12 mouse cellular contexts compared by ENCODE assay signal in the genomic region with DNA sequence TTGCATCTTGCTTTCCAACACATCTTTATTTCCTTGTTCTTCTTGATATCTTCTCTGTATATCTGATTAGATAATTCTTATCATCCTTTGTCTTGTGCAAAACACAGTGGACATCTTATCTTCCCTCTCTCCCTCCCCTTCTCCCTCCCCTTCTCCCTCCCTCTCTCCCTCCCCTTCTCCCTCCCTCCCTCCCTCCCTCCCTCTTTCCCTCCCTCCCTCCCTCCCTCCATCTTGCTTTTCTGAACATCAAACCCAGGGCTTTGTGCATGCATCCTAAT.
DNase-seq lines count a peak whose midpoint lies in the region; ATAC-seq and TF ChIP-seq lines count a peak whose summit lies in the region.
"Had no signal": no experiment of that assay in that cellular context is flagged by ENCODE, and none has a peak within 500 bp of the region (broad histone marks: within the 10 kb centered on the region; RNA-seq: fewer than 3 reads in every experiment).

No protein-coding gene starts in this region.

- H3K4me3 ChIP-seq in heart, postnatal 0 days (ENCODE audit: low read depth, low read length): no peak overlapping the region
- H3K4me3 ChIP-seq in embryonic facial prominence, embryonic 11.5 days (ENCODE audit: low read depth, low read length): no peak overlapping the region
- no peak overlapping the region for H3K4me3 ChIP-seq in hindbrain, embryonic 10.5 days
- no peak overlapping the region for H3K4me3 ChIP-seq in midbrain, embryonic 11.5 days (ENCODE audit: low read depth, low read length)

- peaks cover 35% of the 10 kb centered on the region for H3K4me1 ChIP-seq in heart, postnatal 0 days (ENCODE audit: control insufficient read depth, insufficient read depth)
- H3K4me1 ChIP-seq in embryonic facial prominence, embryonic 11.5 days (ENCODE audit: control insufficient read depth, insufficient read depth, low read length): peaks cover 4% of the 10 kb centered on the region; the same call in 1 of the 2 replicates
- H3K4me1 ChIP-seq in hindbrain, embryonic 10.5 days (replicated peaks): peaks cover 53% of the 10 kb centered on the region
- H3K4me1 ChIP-seq in midbrain, embryonic 11.5 days (ENCODE audit: control insufficient read depth, insufficient read depth, low read length): peaks cover 11% of the 10 kb centered on the region

- no peak for TF ChIP-seq CTCF in heart, postnatal 0 days (IDR thresholded peaks at IDR 0.05; ENCODE audit: low read depth)

- no peaks in the 10 kb centered on the region for H3K36me3 ChIP-seq in heart, postnatal 0 days (replicated peaks; ENCODE audit: control insufficient read depth, insufficient read depth, low read length)
- no peaks in the 10 kb centered on the region for H3K36me3 ChIP-seq in embryonic facial prominence, embryonic 11.5 days (replicated peaks; ENCODE audit: control insufficient read depth, insufficient read depth, low read depth, low read length)
- H3K36me3 ChIP-seq in hindbrain, embryonic 10.5 days: no peaks in the 10 kb centered on the region
- H3K36me3 ChIP-seq in midbrain, embryonic 11.5 days (ENCODE audit: control insufficient read depth, insufficient read depth, low read length): no peaks in the 10 kb centered on the region

- no peaks in the 10 kb centered on the region for H3K27me3 ChIP-seq in heart, postnatal 0 days (ENCODE audit: control insufficient read depth, insufficient read depth, low read length)
- no peaks in the 10 kb centered on the region for H3K27me3 ChIP-seq in embryonic facial prominence, embryonic 11.5 days (ENCODE audit: control insufficient read depth, insufficient read depth, low read length)
- no peaks in the 10 kb centered on the region for H3K27me3 ChIP-seq in hindbrain, embryonic 10.5 days (ENCODE audit: insufficient read depth, poor library complexity, severe bottlenecking)
- H3K27me3 ChIP-seq in midbrain, embryonic 11.5 days (ENCODE audit: control insufficient read depth, insufficient read depth, low read length): no peaks in the 10 kb centered on the region

- intact Hi-C loops in heart, postnatal 25 days (cut with DNase I): loop anchor here (5.0 kb wide), 1 partner anchor 37 kb away; no protein-coding TSS in a partner anchor
- intact Hi-C loops in left cerebral cortex, postnatal 36 days (cut with DNase I): no loop called here

- no peak for ATAC-seq in heart, postnatal 0 days (ENCODE audit: insufficient read depth, low read depth)
- ATAC-seq in embryonic facial prominence, embryonic 11.5 days (replicated peaks; ENCODE audit: insufficient number of reproducible peaks, low FRiP score, low TSS enrichment, low read depth): no peak
- ATAC-seq in midbrain, embryonic 11.5 days (ENCODE audit: low FRiP score): no peak
- ATAC-seq in megakaryocyte progenitor cell, adult 5-6 weeks (replicated peaks; ENCODE audit: poor library complexity): no peak

- H3K9ac ChIP-seq in heart, postnatal 0 days (replicated peaks; ENCODE audit: low read depth, low read length): no peak overlapping the region
- H3K9ac ChIP-seq in embryonic facial prominence, embryonic 11.5 days (replicated peaks; ENCODE audit: low read length): peak overlapping the region; percentile 42; the same call in 1 of the 2 replicates
- peak overlapping the region; percentile 46 for H3K9ac ChIP-seq in midbrain, embryonic 11.5 days (ENCODE audit: low read length)

- peak overlapping the region; percentile 74; the same call in 1 of the 2 replicates for H3K27ac ChIP-seq in heart, postnatal 0 days (ENCODE audit: low read depth)
- peak overlapping the region; percentile 61; the same call in 1 of the 2 replicates for H3K27ac ChIP-seq in embryonic facial prominence, embryonic 11.5 days (replicated peaks; ENCODE audit: low read depth, low read length)
- peak overlapping the region; percentile 86 for H3K27ac ChIP-seq in hindbrain, embryonic 10.5 days
- H3K27ac ChIP-seq in midbrain, embryonic 11.5 days (ENCODE audit: low read depth, low read length): peak overlapping the region; percentile 55
- H3K27ac ChIP-seq: liver, embryonic 14.5 days had no signal

- no peaks in the 10 kb centered on the region for H3K9me3 ChIP-seq in heart, postnatal 0 days (replicated peaks; ENCODE audit: control insufficient read depth, low read length)
- no peaks in the 10 kb centered on the region for H3K9me3 ChIP-seq in embryonic facial prominence, embryonic 11.5 days (replicated peaks; ENCODE audit: control insufficient read depth, low read length)
- no peaks in the 10 kb centered on the region for H3K9me3 ChIP-seq in hindbrain, embryonic 10.5 days
- no peaks in the 10 kb centered on the region for H3K9me3 ChIP-seq in midbrain, embryonic 11.5 days (ENCODE audit: control insufficient read depth, low read length)

- TF ChIP-seq EP300 in heart, postnatal 0 days (IDR thresholded peaks at IDR 0.05; ENCODE audit: low read depth): no peak

- DNase-seq in heart, postnatal 0 days (ENCODE audit: low spot score): no peak
- DNase-seq in heart, postnatal 25 days (ENCODE audit: low spot score): no peak
- DNase-seq in embryonic facial prominence, embryonic 11.5 days (ENCODE audit: low spot score): no peak
- no peak for DNase-seq in hindbrain, embryonic 10.5 days (ENCODE audit: low spot score)
- no peak for DNase-seq in midbrain, embryonic 11.5 days (ENCODE audit: low spot score, missing footprints)
- no peak for DNase-seq in left cerebral cortex, postnatal 36 days (ENCODE audit: low spot score in 2 of 2)
- DNase-seq in thymus, postnatal 36 days: no peak
- DNase-seq: cerebellum, adult 8-10 months; gastrocnemius, postnatal 36 days; right cerebral cortex, postnatal 14 days had no signal

- no peak overlapping the region for H3K4me2 ChIP-seq in heart, postnatal 0 days (ENCODE audit: low read depth, low read length)
- no peak overlapping the region for H3K4me2 ChIP-seq in embryonic facial prominence, embryonic 11.5 days (ENCODE audit: low read depth, low read length)
- H3K4me2 ChIP-seq in midbrain, embryonic 11.5 days: no peak overlapping the region
